Mouse (Mus musculus): ENCODE results near the gene Prlr.

Gene Prlr

DNA sequence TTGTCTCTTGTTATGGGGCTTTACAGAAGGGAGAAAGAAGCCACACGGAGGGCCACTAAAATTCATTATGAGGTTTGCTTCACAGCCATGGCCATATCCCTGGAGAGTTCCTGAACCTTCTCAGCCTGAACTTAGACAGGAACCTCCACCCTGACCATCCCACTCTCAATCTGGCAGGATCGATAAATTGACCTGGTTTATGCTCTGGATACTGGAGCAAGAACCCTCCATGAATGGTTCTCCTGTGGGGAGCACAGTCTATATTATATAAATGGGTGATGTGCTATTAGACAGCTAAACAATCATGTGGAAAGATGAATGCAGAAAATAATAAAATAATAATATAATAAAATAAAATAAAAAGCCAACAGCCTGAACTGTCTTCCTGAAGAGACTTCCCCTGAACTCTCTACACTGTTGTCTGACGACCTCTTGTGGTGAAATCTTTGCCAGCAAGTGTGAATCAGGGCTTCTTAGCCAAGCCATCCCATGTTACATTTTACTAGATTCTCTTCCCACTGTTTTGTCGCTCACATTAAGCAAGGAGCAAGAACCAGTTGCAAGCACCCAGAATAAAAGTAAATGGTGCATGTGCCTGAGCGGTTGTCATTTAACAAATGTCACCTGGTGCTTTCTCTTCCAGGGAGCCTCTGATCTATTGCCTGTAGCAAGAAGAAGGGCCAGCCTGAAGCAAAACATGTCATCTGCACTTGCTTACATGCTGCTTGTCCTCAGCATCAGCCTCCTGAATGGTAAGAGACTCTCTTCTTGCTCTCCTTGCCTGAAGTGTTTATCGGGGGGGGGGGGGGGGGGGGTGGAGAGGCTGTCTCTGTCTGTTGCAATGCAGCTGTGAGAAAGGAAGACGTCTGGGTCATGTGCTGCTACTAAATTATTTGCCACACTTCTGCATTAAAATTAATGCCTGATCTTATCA is 136.8 kb downstream of the Prlr start:
- DNase-seq (ENCODE audit: extremely low read depth, low read depth) = peak; percentile 7

- DNase-seq (ENCODE audit: extremely low read depth, low read depth) = no peak
These were observed 148.0 kb downstream of the Prlr start, which contains the start of gene Gm21973 for GRCm38 (mm10) chr15:10325080-10325479. Gm21973 (plus strand) TSS chr15:10325380.

DNA sequence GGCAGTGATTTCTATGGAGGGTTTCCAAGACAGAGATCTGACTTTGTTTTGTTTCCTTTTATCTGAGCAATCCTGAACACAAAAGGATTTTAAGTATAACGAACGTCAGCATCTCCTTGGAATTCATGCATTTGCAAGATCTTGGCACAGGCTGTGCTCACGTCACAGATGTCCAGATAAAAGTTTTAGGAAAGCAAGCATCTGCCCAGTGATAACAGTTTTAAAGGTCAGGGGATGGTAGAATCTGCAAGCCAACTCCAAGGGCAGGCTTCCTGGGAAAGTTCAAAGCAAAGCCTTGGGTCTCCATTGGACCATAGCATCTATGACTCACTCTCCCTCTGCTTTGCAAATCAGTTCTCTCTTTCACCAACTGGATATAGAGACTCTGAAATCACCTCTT is 153.6 kb downstream of the Prlr start:
- DNase-seq (ENCODE audit: extremely low read depth, low read depth) = no peak

- DNase-seq (ENCODE audit: extremely low read depth, low read depth) = no peak
These were observed 155.5 kb downstream of the Prlr start for GRCm38 (mm10) chr15:10332566-10332965.

DNA sequence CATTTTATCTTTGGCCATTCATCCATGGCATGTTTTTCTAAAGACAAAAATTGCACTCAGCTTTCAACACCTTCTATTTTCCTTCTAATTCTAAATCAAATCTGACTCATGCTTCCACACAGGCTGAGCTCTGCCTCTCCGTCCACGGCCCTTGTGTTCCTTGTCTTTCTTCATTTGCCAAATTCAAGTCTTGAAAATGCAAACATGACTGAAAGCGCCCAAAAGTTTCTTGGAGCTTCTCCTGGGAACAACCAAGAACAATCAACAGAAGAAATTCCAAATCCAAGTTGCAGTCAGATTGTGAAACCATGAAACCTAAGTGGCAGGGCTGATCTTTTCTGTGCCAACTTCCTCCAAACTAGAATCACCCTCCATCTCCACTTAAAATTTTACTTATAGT is 161.6 kb downstream of the Prlr start:
- no peak for DNase-seq (ENCODE audit: extremely low read depth, low read depth)

GRCm38 (mm10) chr15:10347044-10347443 is 170.0 kb downstream of the Prlr start:
- no peak for DNase-seq (ENCODE audit: extremely low read depth, low read depth)

- DNase-seq (ENCODE audit: extremely low read depth, low read depth) = no peak
These were observed 181.3 kb downstream of the Prlr start, which contains the start of gene Agxt2 for GRCm38 (mm10) chr15:10358039-10358948. Agxt2 (plus strand) TSS chr15:10358532.

DNA sequence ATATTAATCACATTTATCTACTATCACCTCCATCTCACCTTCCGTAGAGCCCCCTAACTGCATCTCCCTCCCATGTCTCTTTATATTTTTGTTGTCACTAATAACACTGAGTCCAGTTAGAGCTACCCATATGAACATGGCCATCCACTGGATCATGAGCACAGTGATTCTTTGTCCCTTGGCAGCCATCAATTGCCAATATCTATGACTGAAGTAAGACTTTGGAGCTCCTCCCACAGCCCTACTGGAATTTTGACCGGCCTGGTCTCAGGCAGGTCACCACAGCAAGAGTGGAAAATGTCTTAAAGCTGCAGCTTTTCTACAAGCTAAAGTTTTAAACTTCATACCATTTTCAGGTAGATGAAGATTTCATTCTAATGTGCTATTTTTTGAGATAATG is 189.3 kb downstream of the Prlr start:
- no peak for DNase-seq (ENCODE audit: extremely low read depth, low read depth)

DNA sequence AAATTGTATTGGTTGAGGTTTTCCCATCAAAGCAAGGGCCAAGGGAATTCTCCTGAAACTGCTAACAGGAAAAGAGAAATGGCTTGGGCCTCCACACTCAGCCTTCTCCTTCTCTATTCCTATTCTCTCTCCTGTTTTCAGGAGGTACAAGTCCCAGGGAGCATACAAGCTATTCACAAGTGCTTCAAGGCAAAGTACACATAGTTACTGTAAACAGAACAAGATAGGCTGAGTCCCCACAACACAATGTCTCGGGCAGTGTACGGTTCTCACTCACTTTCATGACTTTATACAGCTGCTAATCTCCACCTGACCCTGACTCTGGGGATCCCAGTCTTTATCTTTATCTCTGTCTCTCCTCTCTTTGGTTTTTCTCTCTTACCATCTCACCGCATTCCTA is 198.4 kb downstream of the Prlr start:
- DNase-seq (ENCODE audit: extremely low read depth, low read depth) = no peak

DNA sequence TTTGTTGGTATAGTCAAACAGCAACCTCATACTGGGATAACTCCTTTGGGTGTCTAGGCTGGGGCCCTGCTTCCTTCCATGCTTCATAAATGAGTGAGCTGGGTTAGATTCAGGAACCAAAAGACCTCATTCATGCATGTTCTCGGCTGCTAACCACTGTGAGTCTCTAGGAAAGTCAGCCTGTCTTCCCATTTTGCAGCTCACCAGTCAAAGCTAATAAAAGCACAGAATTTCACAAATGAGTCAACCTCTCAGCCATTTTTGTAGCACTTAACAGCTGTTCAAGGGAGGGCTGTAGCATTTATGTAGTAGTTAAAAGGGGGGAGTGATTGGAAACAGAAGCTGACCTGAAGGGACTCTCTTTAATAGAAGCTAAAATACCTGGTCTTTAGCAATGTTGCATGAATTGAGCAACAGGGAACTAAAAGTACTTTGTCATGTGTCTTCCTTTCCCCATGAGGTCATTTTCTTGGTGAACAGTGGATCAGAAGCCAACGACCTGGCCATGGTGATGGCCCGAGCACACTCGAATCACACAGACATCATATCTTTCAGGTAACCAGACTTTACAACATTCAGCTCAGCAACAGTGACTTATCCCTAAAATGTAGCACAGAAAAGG is 201.4 kb downstream of the Prlr start:
- DNase-seq (ENCODE audit: extremely low read depth, low read depth) = no peak

DNA sequence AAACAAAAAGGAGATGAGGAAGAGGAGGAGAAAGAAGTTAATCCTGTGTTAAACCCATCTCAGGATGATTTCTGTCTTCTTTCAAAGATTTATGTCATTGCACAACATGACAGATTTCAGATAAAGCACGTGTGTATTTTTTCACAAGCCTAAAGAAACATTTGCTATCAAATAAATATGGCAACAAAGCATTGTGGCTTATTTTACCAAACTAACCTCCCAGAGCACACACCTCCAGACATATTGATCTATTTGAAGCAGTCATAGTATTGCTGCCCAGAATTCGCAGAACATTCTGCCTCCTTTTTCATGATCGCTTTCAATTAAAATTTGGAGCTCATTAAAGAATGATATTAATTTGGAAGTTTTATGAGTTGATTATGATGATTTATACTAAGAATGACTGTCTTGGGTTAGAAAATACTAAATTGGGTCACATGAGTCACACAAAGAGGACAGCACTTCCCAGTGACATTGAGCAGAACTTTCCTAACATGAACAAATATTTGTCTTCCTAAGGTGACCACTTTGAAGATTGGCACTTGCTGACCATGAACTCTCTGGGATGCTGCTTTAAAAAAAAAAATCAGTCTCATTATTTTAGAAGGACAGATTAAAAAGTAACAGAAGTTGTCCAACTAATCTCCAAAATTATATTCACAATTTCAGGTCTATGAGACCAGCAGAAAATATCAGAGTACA is 202.9 kb downstream of the Prlr start:
- DNase-seq (ENCODE audit: extremely low read depth, low read depth) = no peak

DNA sequence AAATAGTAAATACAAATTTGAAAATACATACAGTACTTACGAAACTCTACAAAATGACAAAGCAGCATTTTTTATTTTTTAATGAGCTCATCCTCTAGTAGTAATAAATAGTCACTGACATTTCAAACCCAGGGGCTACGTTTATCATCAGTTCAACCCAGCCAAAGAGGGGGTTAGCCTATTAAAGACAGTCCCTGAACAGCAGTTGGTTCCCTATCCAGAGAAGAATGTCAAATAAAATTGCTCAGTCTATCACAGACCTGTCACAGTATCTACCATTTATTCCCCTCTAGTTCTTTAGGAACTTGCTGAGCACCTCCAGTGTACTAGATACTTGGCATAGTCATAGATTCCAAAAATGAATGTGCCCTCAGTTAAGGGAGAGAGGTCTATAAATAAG is 210.2 kb downstream of the Prlr start:
- no peak for DNase-seq (ENCODE audit: extremely low read depth, low read depth)
